Mouse (Mus musculus): ENCODE data around the gene Bsg.

DNA sequence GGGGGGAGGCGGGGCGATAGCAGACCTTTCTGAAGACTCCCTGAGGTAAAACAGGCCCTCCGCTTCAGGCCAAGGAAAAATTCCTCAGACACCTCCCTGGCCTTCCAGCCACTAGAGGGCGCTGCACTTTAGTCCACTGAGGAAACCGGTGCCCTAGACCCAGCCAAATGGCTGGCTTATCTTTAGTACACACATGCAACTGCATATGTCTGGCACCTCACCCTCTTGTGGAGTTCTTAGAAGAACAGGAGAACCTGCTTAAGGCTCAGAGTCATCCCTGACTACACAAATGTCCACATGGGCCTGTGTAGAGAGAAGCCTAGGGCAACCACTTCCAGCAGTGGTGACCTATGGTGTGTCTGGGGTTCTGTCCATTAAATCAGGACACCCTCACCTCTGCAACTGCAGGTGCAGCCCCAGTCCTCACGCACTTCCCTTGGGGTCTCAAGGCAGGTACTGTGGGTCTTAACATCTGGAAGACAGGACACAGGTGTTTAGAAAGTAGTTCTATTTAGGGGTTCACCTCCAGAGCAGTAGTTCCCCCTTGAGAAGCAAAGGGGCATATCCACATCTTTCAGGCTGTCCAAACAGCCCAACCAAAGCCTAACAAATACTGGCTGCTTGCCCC, 8.3 kb downstream of the Bsg start:
- TF ChIP-seq CTCF (IDR thresholded peaks at IDR 0.05; ENCODE audit: low read depth, low read length) (peak; percentile 88), POLR2A (IDR thresholded peaks at IDR 0.05; ENCODE audit: extremely low read depth, insufficient read depth, low read length) (no peak)

All from liver, adult 2 months (tissue).